Mouse (Mus musculus) stomach, embryonic 16.5 days (tissue): ENCODE data around the gene Cdsn. TPM values are rescaled to one million over a fixed set of nuclear protein-coding genes. Genes with fewer than 3 reads are reported as not detected.

Source experiments
- ATAC-seq: fragments of 200-750 bp; cut with Nextera tagmentation; 2 replicates; pipeline ENCODE4 v1.8.0; 2017; ENCODE audit warnings: moderate number of reproducible peaks, moderate TSS enrichment; ENCODE audit not compliant: insufficient read depth, low FRiP score
- H3K27ac ChIP-seq: fragments of 300-500 bp; sonication (generic); 2 replicates; pipeline ENCODE4 v1.5.1; 2014; ENCODE audit warnings: low read length
- H3K27me3 ChIP-seq: fragments of 300-500 bp; sonication (generic); 2 replicates; pipeline ENCODE4 v1.6.1; 2014; ENCODE audit warnings: low read length, control low read depth, mixed read lengths; ENCODE audit not compliant: control insufficient read depth, insufficient read depth
- H3K36me3 ChIP-seq: fragments of 300-500 bp; sonication (generic); 2 replicates; pipeline ENCODE4 v1.6.1; 2014; ENCODE audit warnings: low read length; ENCODE audit not compliant: control insufficient read depth, insufficient read depth
- H3K4me1 ChIP-seq: fragments of 300-500 bp; sonication (generic); 2 replicates; pipeline ENCODE4 v1.6.1; 2014; ENCODE audit warnings: low read length, control low read depth, mixed read lengths; ENCODE audit not compliant: control insufficient read depth, insufficient read depth
- H3K4me2 ChIP-seq: fragments of 300-500 bp; sonication (generic); 2 replicates; pipeline ENCODE4 v1.6.1; 2014; ENCODE audit warnings: low read depth, low read length, mixed read lengths
- H3K4me3 ChIP-seq: fragments of 300-500 bp; sonication (generic); replicated peaks from 2 replicates; pipeline ENCODE4 v1.5.1; 2014; ENCODE audit warnings: mild to moderate bottlenecking, low read length
- H3K9ac ChIP-seq: fragments of 300-500 bp; sonication (generic); 2 replicates; pipeline ENCODE4 v1.6.1; 2014; ENCODE audit warnings: low read length
- H3K9me3 ChIP-seq: fragments of 300-500 bp; sonication (generic); replicated peaks from 2 replicates; pipeline ENCODE4 v1.6.1; 2016; ENCODE audit warnings: low read length, control low read depth; ENCODE audit not compliant: control insufficient read depth
- WGBS: fragments of 180-500 bp; shearing (Covaris S2); extraction: QIAGEN DNeasy Blood & Tissue Kit; methylation state at CpG from one replicate; pipeline ENCODE4 v1.1.7; 2014; 5-methylcytosine and 5-hydroxymethylcytosine counted together
- polyA plus RNA-seq: library from polyadenylated mRNA; unstranded; fragments of >200 nt; fragmentation: Nextera tagmentation; extraction: Ambion mirVana; gene quantifications from 2 replicates; pipeline ENCODE4 v1.2.1, GENCODE M21; 2015

Gene Cdsn
- polyA plus RNA-seq, 1 experiment from 2014 or later = 7.7 TPM

GRCm38 (mm10) chr17:35524354-35524753 is 27.6 kb upstream of the Cdsn start:
- no peaks in the 10 kb centered on the region for H3K27me3 ChIP-seq
- 85% methylated on average over 9 of the region's 9 CpGs for WGBS
- no peak overlapping the region for H3K27ac ChIP-seq
- H3K36me3 ChIP-seq = peaks cover 3% of the 10 kb centered on the region; the same call in 1 of the 2 replicates
- ATAC-seq = no peak
- H3K9me3 ChIP-seq = no peaks in the 10 kb centered on the region
- no peak overlapping the region for H3K9ac ChIP-seq
- no peak overlapping the region for H3K4me2 ChIP-seq
- H3K4me1 ChIP-seq = no peaks in the 10 kb centered on the region
- H3K4me3 ChIP-seq = no peak overlapping the region

GRCm38 (mm10) chr17:35526644-35527043 is 25.3 kb upstream of the Cdsn start:
- no peak overlapping the region for H3K4me2 ChIP-seq
- H3K4me3 ChIP-seq = no peak overlapping the region
- 69% methylated on average over 8 of the region's 8 CpGs for WGBS
- H3K9me3 ChIP-seq = no peaks in the 10 kb centered on the region
- peaks cover 3% of the 10 kb centered on the region; the same call in 1 of the 2 replicates for H3K36me3 ChIP-seq
- H3K27me3 ChIP-seq = no peaks in the 10 kb centered on the region
- H3K4me1 ChIP-seq = no peaks in the 10 kb centered on the region
- no peak overlapping the region for H3K9ac ChIP-seq
- H3K27ac ChIP-seq = no peak overlapping the region
- no peak for ATAC-seq

DNA sequence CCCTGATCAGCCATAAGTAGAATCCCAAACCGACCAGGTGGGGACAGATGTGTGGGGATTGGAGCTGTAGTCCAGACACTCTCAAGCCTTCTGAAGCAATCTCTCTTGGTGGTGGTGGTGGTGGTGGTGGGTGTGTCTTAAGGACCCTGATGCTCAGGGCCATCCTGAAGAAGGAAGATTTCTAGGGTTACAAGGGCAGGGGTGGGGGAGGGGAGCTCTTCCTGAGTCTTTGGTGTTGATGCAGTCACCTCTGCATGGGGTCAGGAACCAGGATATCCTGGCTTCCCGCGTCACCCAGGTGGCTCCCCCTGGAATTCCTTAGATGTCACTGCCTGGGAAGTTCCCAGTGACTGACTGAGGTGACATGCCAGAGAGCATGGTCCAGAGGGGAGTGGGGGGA is 19.6 kb upstream of the Cdsn start:
- Histone ChIP-seq H3K4me3 (no peak overlapping the region), H3K4me1 (no peaks in the 10 kb centered on the region), H3K36me3 (peaks cover 3% of the 10 kb centered on the region; the same call in 1 of the 2 replicates), H3K27me3 (no peaks in the 10 kb centered on the region), H3K4me2 (no peak overlapping the region), H3K9ac (no peak overlapping the region), H3K27ac (no peak overlapping the region), H3K9me3 (no peaks in the 10 kb centered on the region)
- ATAC-seq = no peak
- WGBS = 3% methylated on average over 3 of the region's 3 CpGs

DNA sequence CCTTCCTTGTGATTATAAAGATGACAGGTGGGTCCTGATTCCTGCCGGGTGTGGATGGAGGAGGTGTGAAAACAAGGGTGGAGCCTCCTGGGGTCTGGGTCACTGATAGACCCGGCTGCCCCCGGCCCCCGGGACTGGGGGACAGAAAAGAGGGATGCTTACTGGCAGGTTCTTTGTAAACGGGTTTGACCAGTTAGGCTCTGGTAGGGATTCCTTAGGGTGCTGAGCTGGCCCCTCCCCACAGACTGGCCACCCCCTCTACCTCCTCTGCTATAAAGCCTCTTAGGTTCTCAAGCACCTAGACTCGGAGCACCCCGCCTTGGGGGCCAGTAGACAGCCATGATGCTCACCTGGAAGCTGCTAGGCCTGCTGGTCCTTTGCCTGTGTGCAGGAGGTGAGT is 19.0 kb upstream of the Cdsn start, which contains the start of gene Psors1c2:
TSS of gene Psors1c2 (plus strand) at position 301 of the 400 bp plus-strand sequence.
- no peaks in the 10 kb centered on the region for H3K4me1 ChIP-seq
- no peak for ATAC-seq
- H3K9ac ChIP-seq = no peak within 1 kb of the TSS
- H3K4me3 ChIP-seq = no peak within 1 kb of the TSS
- no peaks in the 10 kb centered on the region for H3K9me3 ChIP-seq
- WGBS = 25% methylated on average over 7 of the region's 7 CpGs
- H3K36me3 ChIP-seq = peaks cover 3% of the 10 kb centered on the region; the same call in 1 of the 2 replicates
- no peak within 1 kb of the TSS for H3K4me2 ChIP-seq
- no peaks in the 10 kb centered on the region for H3K27me3 ChIP-seq
- no peak within 1 kb of the TSS for H3K27ac ChIP-seq

GRCm38 (mm10) chr17:35534343-35534742 is 17.6 kb upstream of the Cdsn start:
- no peak overlapping the region for H3K4me2 ChIP-seq
- H3K27ac ChIP-seq = no peak overlapping the region
- no peak overlapping the region for H3K9ac ChIP-seq
- WGBS = 7% methylated on average over 6 of the region's 6 CpGs
- peak; percentile 60; the same call in 1 of the 2 replicates for ATAC-seq
- H3K27me3 ChIP-seq = no peaks in the 10 kb centered on the region
- no peaks in the 10 kb centered on the region for H3K9me3 ChIP-seq
- H3K4me1 ChIP-seq = no peaks in the 10 kb centered on the region
- no peak overlapping the region for H3K4me3 ChIP-seq
- no peaks in the 10 kb centered on the region for H3K36me3 ChIP-seq

DNA sequence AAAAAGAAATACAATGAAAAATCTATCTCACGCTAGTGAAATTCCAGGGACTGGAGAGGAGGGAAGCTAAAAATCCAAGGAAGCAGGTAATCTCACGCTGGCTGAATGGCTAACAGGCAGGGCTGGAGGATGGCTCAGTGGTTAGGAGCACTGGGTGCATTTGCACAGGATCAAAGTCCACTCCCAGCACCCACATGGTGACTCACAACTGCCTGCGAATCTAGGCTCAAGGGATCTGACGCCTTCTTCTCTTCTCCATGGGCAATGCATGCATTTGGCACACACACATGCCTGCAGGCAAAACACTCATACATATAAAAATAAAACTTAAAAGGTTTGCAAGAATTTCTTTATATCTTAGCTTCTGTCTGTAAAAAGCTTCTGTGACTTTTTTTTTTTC is 14.5 kb upstream of the Cdsn start:
- no peak overlapping the region for H3K9ac ChIP-seq
- H3K4me2 ChIP-seq = no peak overlapping the region
- H3K4me3 ChIP-seq = no peak overlapping the region
- no peaks in the 10 kb centered on the region for H3K27me3 ChIP-seq
- no peaks in the 10 kb centered on the region for H3K4me1 ChIP-seq
- H3K36me3 ChIP-seq = no peaks in the 10 kb centered on the region
- no peak for ATAC-seq
- H3K27ac ChIP-seq = no peak overlapping the region
- WGBS = 78% methylated on average over 4 of the region's 4 CpGs
- no peaks in the 10 kb centered on the region for H3K9me3 ChIP-seq

- no peaks in the 10 kb centered on the region for H3K9me3 ChIP-seq
- 86% methylated on average over 1 of the region's 1 CpGs for WGBS
- no peaks in the 10 kb centered on the region for H3K27me3 ChIP-seq
- ATAC-seq = no peak
- no peak overlapping the region for H3K4me3 ChIP-seq
- H3K9ac ChIP-seq = no peak overlapping the region
- H3K4me1 ChIP-seq = no peaks in the 10 kb centered on the region
- no peak overlapping the region for H3K27ac ChIP-seq
- no peak overlapping the region for H3K4me2 ChIP-seq
- no peaks in the 10 kb centered on the region for H3K36me3 ChIP-seq
These were observed 13.5 kb upstream of the Cdsn start for GRCm38 (mm10) chr17:35538476-35538875.

DNA sequence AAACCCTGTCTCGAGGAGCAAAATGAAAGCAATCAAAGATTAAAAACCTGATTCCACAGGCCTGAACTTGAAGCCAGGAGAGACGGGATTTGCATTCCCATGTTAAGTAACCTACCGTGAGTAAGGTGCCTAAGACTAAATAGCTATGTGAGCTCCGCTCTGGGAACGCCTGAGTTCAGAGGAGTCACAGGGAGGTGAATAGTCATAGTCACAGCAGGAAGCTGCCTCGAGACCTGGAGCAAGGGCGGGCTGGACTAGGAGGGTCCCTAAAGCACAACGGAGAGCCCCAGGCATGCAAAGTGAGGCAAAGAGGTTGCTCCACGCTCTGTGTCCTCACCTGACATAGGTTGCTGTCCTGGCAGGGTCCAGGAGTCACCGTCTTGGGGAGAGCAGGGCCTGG is 12.4 kb upstream of the Cdsn start:
- WGBS = 55% methylated on average over 10 of the region's 10 CpGs
- Histone ChIP-seq H3K4me3 (no peak overlapping the region), H3K36me3 (no peaks in the 10 kb centered on the region), H3K27ac (no peak overlapping the region), H3K9me3 (no peaks in the 10 kb centered on the region), H3K4me2 (no peak overlapping the region), H3K27me3 (no peaks in the 10 kb centered on the region), H3K9ac (no peak overlapping the region), H3K4me1 (no peaks in the 10 kb centered on the region)
- no peak for ATAC-seq

DNA sequence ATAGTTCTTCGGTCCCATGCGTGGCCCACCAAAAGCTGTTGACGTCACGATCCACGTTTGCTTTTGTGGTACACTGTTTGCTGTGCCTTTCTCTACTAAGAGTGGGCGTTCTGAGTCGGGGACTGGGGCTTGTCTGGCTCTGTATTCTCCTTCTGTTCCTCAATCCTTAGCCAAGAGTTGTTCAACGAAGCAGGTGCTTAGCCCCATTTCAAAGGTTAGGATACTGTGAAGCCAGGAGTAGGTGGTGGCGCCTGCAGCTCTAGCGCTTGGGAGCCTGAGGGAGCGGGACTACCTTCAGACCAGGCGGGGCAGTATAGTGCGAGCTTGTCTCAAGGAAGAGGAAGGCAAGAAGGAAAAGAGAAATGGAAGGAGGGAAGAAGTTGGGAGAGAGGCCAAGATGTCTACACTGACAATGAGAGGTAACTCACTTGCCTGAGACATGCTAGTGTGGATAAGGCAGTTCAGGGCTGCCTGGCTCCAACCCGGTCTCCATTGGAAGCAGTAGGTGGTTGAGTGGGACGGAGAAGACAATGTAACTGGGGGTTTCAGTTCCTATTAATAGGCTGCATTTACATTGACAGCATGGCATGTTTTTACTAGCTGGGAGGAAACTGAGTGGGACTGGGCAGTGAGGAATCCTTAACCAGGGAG is 9.0 kb upstream of the Cdsn start:
- 74% methylated on average over 15 of the region's 15 CpGs for WGBS
- H3K4me2 ChIP-seq = no peak overlapping the region
- ATAC-seq = no peak

More for the DNA sequence above, 9.0 kb upstream of the Cdsn start:
- Histone ChIP-seq H3K27me3 (no peaks in the 10 kb centered on the region), H3K4me3 (no peak overlapping the region), H3K9me3 (no peaks in the 10 kb centered on the region), H3K4me1 (no peaks in the 10 kb centered on the region), H3K27ac (no peak overlapping the region), H3K9ac (no peak overlapping the region), H3K36me3 (no peaks in the 10 kb centered on the region)
